Mouse (Mus musculus): ENCODE results near the gene Armc2.

DNA sequence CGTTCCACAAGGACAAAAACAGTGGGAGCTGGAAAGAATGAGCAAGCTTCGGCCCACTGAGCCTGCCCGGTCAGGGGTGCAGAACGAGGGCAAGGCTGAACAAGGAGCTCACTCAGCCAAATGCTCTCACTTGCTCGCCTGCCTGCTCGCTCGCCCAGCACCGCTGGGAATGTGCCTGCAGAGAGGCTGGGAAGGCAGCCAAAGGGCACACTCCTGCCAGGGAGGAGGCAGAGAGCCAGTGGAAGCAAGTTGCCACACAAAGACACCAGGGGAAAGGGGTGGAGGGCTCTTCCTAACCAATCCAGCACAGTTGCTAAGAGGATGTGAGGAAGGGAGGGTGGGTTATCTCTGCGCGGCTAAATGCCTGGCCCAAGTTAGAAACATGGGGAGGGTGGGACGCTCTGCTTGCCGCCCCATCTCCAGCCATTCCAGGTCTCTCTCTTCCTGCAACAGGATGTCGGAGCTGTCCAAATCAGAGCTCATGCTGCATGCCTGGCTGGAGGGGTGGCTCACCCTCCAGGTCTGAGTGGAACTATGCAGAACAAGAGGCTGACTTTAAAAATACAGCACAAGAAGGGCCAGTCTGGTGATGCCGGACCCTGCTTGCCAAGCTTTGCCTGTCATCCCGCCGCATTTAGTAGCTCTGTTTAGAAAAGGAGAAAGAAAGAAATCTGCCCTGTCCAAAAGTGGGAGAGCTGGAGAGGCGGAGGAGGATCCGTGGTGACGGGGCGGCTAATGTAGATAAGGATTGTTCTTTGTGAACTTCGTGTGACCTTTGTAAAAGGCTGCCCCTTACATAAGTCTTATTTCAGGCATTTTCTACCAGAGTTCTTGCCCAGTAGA, 83.4 kb downstream of the Armc2 start:
- TF ChIP-seq ZNF384 (IDR thresholded peaks at IDR 0.05; ENCODE audit: low read depth, low read length) (no peak), USF1 (IDR thresholded peaks at IDR 0.05; ENCODE audit: low read depth, low read length) (no peak), POLR2A (IDR thresholded peaks at IDR 0.05; ENCODE audit: low read depth, low read length) (no peak), EP300 (IDR thresholded peaks at IDR 0.05; ENCODE audit: low read length) (no peak), ETS1 (conservative IDR thresholded peaks at IDR 0.05; ENCODE audit: low read depth, low read length) (no peak), ZC3H11A (IDR thresholded peaks at IDR 0.05; ENCODE audit: low read depth, low read length) (no peak), CTCF (conservative IDR thresholded peaks at IDR 0.05 in 1 of 2, IDR thresholded peaks at IDR 0.05 in 1 of 2; ENCODE audit: low read depth in 2 of 2, low read length in 2 of 2) (no peak), E2F4 (IDR thresholded peaks at IDR 0.05; ENCODE audit: insufficient replicate concordance, low read depth, low read length) (no peak), HCFC1 (IDR thresholded peaks at IDR 0.05; ENCODE audit: low read depth, low read length) (no peak), JUND (conservative IDR thresholded peaks at IDR 0.05; ENCODE audit: low read depth, low read length) (no peak), UBTF (IDR thresholded peaks at IDR 0.05; ENCODE audit: low read depth, low read length) (no peak)

All from CH12.LX (cell line).